Comparison of ENCODE assay signal across 8 mouse cellular contexts in genomic region chr7:127260309-127261111, GRCm38 (mm10). TPM values are rescaled to one million over a fixed set of nuclear protein-coding genes. Genes with fewer than 3 reads are reported as not detected.
A peak's percentile ranks its signal among the peaks of the same experiment; 100 is the strongest.
DNase-seq lines count a peak whose midpoint lies in the region; ATAC-seq and TF ChIP-seq lines count a peak whose summit lies in the region.

Gene Dctpp1, minus strand, starts transcription at chr7:127260709.

- H3K9ac ChIP-seq in CH12.LX (ENCODE audit: insufficient read depth, low read depth) = peak within 1 kb of the TSS; percentile 56
- peak within 1 kb of the TSS; percentile 70 for H3K9ac ChIP-seq in forebrain, embryonic 11.5 days (ENCODE audit: low read length)
- peak within 1 kb of the TSS; percentile 84 for H3K9ac ChIP-seq in heart, embryonic 16.5 days (ENCODE audit: low read length)
- H3K9ac ChIP-seq in liver, embryonic 15.5 days = peak within 1 kb of the TSS; percentile 62
- peak within 1 kb of the TSS; percentile 60 for H3K9ac ChIP-seq in neural tube, embryonic 12.5 days

- peak; percentile 94 for TF ChIP-seq RAD21 in CH12.LX (IDR thresholded peaks at IDR 0.05; ENCODE audit: low read depth, low read length)

- dilution Hi-C loops in CH12.LX (cut with MboI; ENCODE audit: extremely low pct_ligation_motif_present, extremely low pct_unique_long_range_greater_than_20kb, low sequenced_read_pairs) = no loop called here

- WGBS in forebrain, embryonic 11.5 days = under 1% methylated on average over 50 of the region's 50 CpGs
- WGBS in heart, embryonic 16.5 days = under 1% methylated on average over 50 of the region's 50 CpGs
- WGBS in liver, embryonic 15.5 days (ENCODE audit: insufficient replicate concordance) = under 1% methylated on average over 50 of the region's 50 CpGs
- WGBS in neural tube, embryonic 12.5 days = under 1% methylated on average over 50 of the region's 50 CpGs

- DNase-seq in CH12.LX (ENCODE audit: extremely low read depth) = peak; percentile 99
- DNase-seq in c-Kit-positive CD71-positive TER-119-negative erythroid progenitor cells, embryonic 14.5 days (ENCODE audit: low read depth) = peak; percentile 99
- DNase-seq in forebrain, embryonic 11.5 days (ENCODE audit: low spot score) = peak; percentile 97
- peak; percentile 98 to 99 for DNase-seq in kidney, postnatal 36 days
- peak; percentile 99 for DNase-seq in telencephalon, adult 2 months (ENCODE audit: low read depth, low spot score)

- TF ChIP-seq CTCF in CH12.LX (conservative IDR thresholded peaks at IDR 0.05 in 1 of 2, IDR thresholded peaks at IDR 0.05 in 1 of 2; ENCODE audit: low read depth in 2 of 2, low read length in 2 of 2) = peak; percentile 42 to 94

- H3K79me2 ChIP-seq in CH12.LX (replicated peaks; ENCODE audit: control insufficient read depth, extremely low read depth, insufficient read depth, poor library complexity, severe bottlenecking) = peaks cover 15% of the 10 kb centered on the region

- H3K27me3 ChIP-seq in CH12.LX (replicated peaks) = no peaks in the 10 kb centered on the region
- H3K27me3 ChIP-seq in forebrain, embryonic 11.5 days (ENCODE audit: control insufficient read depth, insufficient read depth, low read length) = no peaks in the 10 kb centered on the region
- H3K27me3 ChIP-seq in heart, embryonic 16.5 days (ENCODE audit: control insufficient read depth, insufficient read depth, low read length) = no peaks in the 10 kb centered on the region
- H3K27me3 ChIP-seq in liver, embryonic 15.5 days = no peaks in the 10 kb centered on the region
- no peaks in the 10 kb centered on the region for H3K27me3 ChIP-seq in neural tube, embryonic 12.5 days (replicated peaks)

- in situ Hi-C loops in CH12.LX (cut with MboI; ENCODE audit: low pct_ligation_motif_present, low pct_unique_long_range_greater_than_20kb, low sequenced_read_pairs) = loop anchor here (10.0 kb wide), 1 partner anchor 74 kb away; no protein-coding TSS in a partner anchor

- H3K4me3 ChIP-seq in CH12.LX (replicated peaks in 1 of 3; ENCODE audit: low read depth in 2 of 3, low read length in 2 of 3, poor library complexity in 1 of 3) = peak within 1 kb of the TSS; percentile 66 to 76 (median 66)
- peak within 1 kb of the TSS; percentile 68 for H3K4me3 ChIP-seq in forebrain, embryonic 11.5 days (ENCODE audit: low read depth, low read length)
- peak within 1 kb of the TSS; percentile 80 for H3K4me3 ChIP-seq in heart, embryonic 16.5 days (ENCODE audit: low read length)
- H3K4me3 ChIP-seq in liver, embryonic 15.5 days (replicated peaks) = peak within 1 kb of the TSS; percentile 68
- H3K4me3 ChIP-seq in neural tube, embryonic 12.5 days = peak within 1 kb of the TSS; percentile 59

- peaks cover 19 to 35% of the 10 kb centered on the region in 2 experiments for H3K36me3 ChIP-seq in CH12.LX (replicated peaks in 1 of 2; ENCODE audit: control insufficient read depth in 1 of 2, insufficient read depth in 1 of 2, low read length in 1 of 2)
- no peaks in the 10 kb centered on the region; the same call in 1 of the 2 replicates for H3K36me3 ChIP-seq in forebrain, embryonic 11.5 days (ENCODE audit: control insufficient read depth, insufficient read depth, low read length)
- H3K36me3 ChIP-seq in heart, embryonic 16.5 days (ENCODE audit: control insufficient read depth, insufficient read depth) = no peaks in the 10 kb centered on the region
- peaks cover 16% of the 10 kb centered on the region for H3K36me3 ChIP-seq in liver, embryonic 15.5 days (replicated peaks)
- peaks cover 9% of the 10 kb centered on the region for H3K36me3 ChIP-seq in neural tube, embryonic 12.5 days

- ATAC-seq in forebrain, embryonic 11.5 days (replicated peaks; ENCODE audit: low FRiP score) = peak; percentile 99
- ATAC-seq in heart, embryonic 16.5 days (replicated peaks; ENCODE audit: extremely low read depth, insufficient read depth, low FRiP score) = peak; percentile 99
- ATAC-seq in liver, embryonic 15.5 days (ENCODE audit: insufficient read depth) = peak; percentile 94
- ATAC-seq in neural tube, embryonic 12.5 days (ENCODE audit: low FRiP score, low read depth) = peak; percentile 98

- TF ChIP-seq EP300 in CH12.LX (IDR thresholded peaks at IDR 0.05; ENCODE audit: low read length) = no peak

- no peaks in the 10 kb centered on the region for H3K9me3 ChIP-seq in CH12.LX (replicated peaks; ENCODE audit: low read length)
- no peaks in the 10 kb centered on the region for H3K9me3 ChIP-seq in forebrain, embryonic 11.5 days (ENCODE audit: control insufficient read depth, low read length)
- peaks cover 3% of the 10 kb centered on the region; the same call in 1 of the 2 replicates for H3K9me3 ChIP-seq in heart, embryonic 16.5 days (replicated peaks; ENCODE audit: control insufficient read depth, low read length)
- H3K9me3 ChIP-seq in liver, embryonic 15.5 days (replicated peaks) = no peaks in the 10 kb centered on the region
- no peaks in the 10 kb centered on the region for H3K9me3 ChIP-seq in neural tube, embryonic 12.5 days

- no peak within 1 kb of the TSS for H3K27ac ChIP-seq in CH12.LX (ENCODE audit: insufficient read depth, low read depth)
- H3K27ac ChIP-seq in forebrain, embryonic 11.5 days (ENCODE audit: low read depth, low read length) = no peak within 1 kb of the TSS
- 0 out of 2 replicates have a peak within 1 kb of the TSS, but pooled peaks have one; percentile 41 for H3K27ac ChIP-seq in heart, embryonic 16.5 days (ENCODE audit: low read length)
- H3K27ac ChIP-seq in liver, embryonic 15.5 days (replicated peaks) = peak within 1 kb of the TSS; percentile 69
- H3K27ac ChIP-seq in neural tube, embryonic 12.5 days = no peak within 1 kb of the TSS

- peaks cover 9 to 36% of the 10 kb centered on the region in 2 experiments; a peak in 3 of 4 replicates for H3K4me1 ChIP-seq in CH12.LX (ENCODE audit: control insufficient read depth in 1 of 2, insufficient read depth in 2 of 2)
- peaks cover 7% of the 10 kb centered on the region for H3K4me1 ChIP-seq in forebrain, embryonic 11.5 days (replicated peaks; ENCODE audit: control insufficient read depth, insufficient read depth, low read length)
- peaks cover 4% of the 10 kb centered on the region; the same call in 1 of the 2 replicates for H3K4me1 ChIP-seq in heart, embryonic 16.5 days (ENCODE audit: control insufficient read depth, insufficient read depth, low read length)
- H3K4me1 ChIP-seq in liver, embryonic 15.5 days (replicated peaks) = peaks cover 67% of the 10 kb centered on the region
- peaks cover 10% of the 10 kb centered on the region for H3K4me1 ChIP-seq in neural tube, embryonic 12.5 days

- H3K4me2 ChIP-seq in CH12.LX (ENCODE audit: insufficient read depth, low read depth, poor library complexity, severe bottlenecking) = peak within 1 kb of the TSS; percentile 64
- H3K4me2 ChIP-seq in forebrain, embryonic 11.5 days (ENCODE audit: low read depth, low read length, severe bottlenecking) = peak within 1 kb of the TSS; percentile 70
- H3K4me2 ChIP-seq in heart, embryonic 16.5 days (ENCODE audit: low read depth, low read length) = peak within 1 kb of the TSS; percentile 87
- peak within 1 kb of the TSS; percentile 84 for H3K4me2 ChIP-seq in liver, embryonic 15.5 days
- H3K4me2 ChIP-seq in neural tube, embryonic 12.5 days (replicated peaks) = peak within 1 kb of the TSS; percentile 73

- peak; percentile 88 for TF ChIP-seq POLR2A in CH12.LX (IDR thresholded peaks at IDR 0.05; ENCODE audit: low read depth, low read length)

TF ChIP-seq in CH12.LX, 34 proteins besides CTCF, POLR2A, EP300 and RAD21 (continues in another document):
- TF ChIP-seq SMC3 (IDR thresholded peaks at IDR 0.05; ENCODE audit: low read depth, low read length) = peak; percentile 95
- no peak for TF ChIP-seq USF1 (IDR thresholded peaks at IDR 0.05; ENCODE audit: low read depth, low read length)
- peak; percentile 87 for TF ChIP-seq IRF4 (IDR thresholded peaks at IDR 0.05; ENCODE audit: low read depth, low read length)
- no peak for TF ChIP-seq ETS1 (conservative IDR thresholded peaks at IDR 0.05; ENCODE audit: low read depth, low read length)
- TF ChIP-seq JUND (conservative IDR thresholded peaks at IDR 0.05; ENCODE audit: low read depth, low read length) = peak; percentile 45
- TF ChIP-seq POLR2AphosphoS2 (IDR thresholded peaks at IDR 0.05; ENCODE audit: low read depth, low read length) = no peak
- no peak for TF ChIP-seq PAX5 (IDR thresholded peaks at IDR 0.05; ENCODE audit: low read length)
- TF ChIP-seq KAT2A (IDR thresholded peaks at IDR 0.05; ENCODE audit: insufficient replicate concordance, low read length) = 0 out of 2 replicates have a peak, but pooled peaks have one; percentile 44
- peak; percentile 69 for TF ChIP-seq BHLHE40 (IDR thresholded peaks at IDR 0.05; ENCODE audit: low read depth, low read length)
- peak; percentile 93 for TF ChIP-seq ELF1 (IDR thresholded peaks at IDR 0.05; ENCODE audit: low read depth, low read length)
- TF ChIP-seq ZC3H11A (IDR thresholded peaks at IDR 0.05; ENCODE audit: low read depth, low read length) = peak; percentile 52; the same call in 1 of the 2 replicates
- no peak; the same call in 1 of the 2 replicates for TF ChIP-seq ZMIZ1 (IDR thresholded peaks at IDR 0.05; ENCODE audit: low read depth, low read length)
- no peak for TF ChIP-seq RCOR1 (conservative IDR thresholded peaks at IDR 0.05; ENCODE audit: low read depth, low read length)
- TF ChIP-seq ZNF384 (IDR thresholded peaks at IDR 0.05; ENCODE audit: low read depth, low read length) = no peak
- peak; percentile 77 for TF ChIP-seq HCFC1 (IDR thresholded peaks at IDR 0.05; ENCODE audit: low read depth, low read length)
- peak; percentile 96 for TF ChIP-seq MYC (IDR thresholded peaks at IDR 0.05; ENCODE audit: low read depth, low read length)
- TF ChIP-seq CHD2 (IDR thresholded peaks at IDR 0.05; ENCODE audit: low read length) = peak; percentile 73
- peak; percentile 49; the same call in 1 of the 2 replicates for TF ChIP-seq TCF12 (IDR thresholded peaks at IDR 0.05; ENCODE audit: low read depth, low read length)
- no peak for TF ChIP-seq MAFK (IDR thresholded peaks at IDR 0.05; ENCODE audit: insufficient replicate concordance, low read length)
- TF ChIP-seq UBTF (IDR thresholded peaks at IDR 0.05; ENCODE audit: low read depth, low read length) = no peak
- TF ChIP-seq USF2 (conservative IDR thresholded peaks at IDR 0.05; ENCODE audit: low read depth, low read length) = no peak
- 0 out of 2 replicates have a peak, but pooled peaks have one; percentile 34 for TF ChIP-seq TBP (conservative IDR thresholded peaks at IDR 0.05; ENCODE audit: low read depth, low read length)

RNA-seq across cellular contexts. Expression of gene Dctpp1, which starts in this region (rescaled TPM):
- total RNA-seq in CH12.LX (2012; rRNA removed) (296 and 352 TPM in 2 replicates), CH12.LX (2014; rRNA removed) (197 and 221 TPM in 2 replicates)
- 197 and 210 TPM in 2 replicates for polyA plus RNA-seq in CH12.LX (2012; ENCODE audit: insufficient read length, low read depth)
- 265 and 279 TPM in 2 replicates for polyA plus RNA-seq in forebrain, embryonic 11.5 days (2014; fragmentation: Nextera tagmentation; extraction: Ambion mirVana)
- 129 and 142 TPM in 2 replicates for polyA plus RNA-seq in heart, embryonic 16.5 days (2015; fragmentation: Nextera tagmentation; extraction: Ambion mirVana)
- polyA plus RNA-seq in liver, embryonic 15.5 days (2015; fragmentation: Nextera tagmentation; extraction: Ambion mirVana) = 74.2 and 84.8 TPM in 2 replicates
- 130 and 144 TPM in 2 replicates for polyA plus RNA-seq in neural tube, embryonic 12.5 days (2016; fragmentation: Nextera tagmentation; extraction: Ambion mirVana)

Comparison
In these comparisons a context has a peak if more than half of its experiments do, and no peak if none do; other contexts are left out.
1. H3K27ac ChIP-seq: peak in heart, embryonic 16.5 days (single experiment) and liver, embryonic 15.5 days (single experiment); none in CH12.LX (single experiment), forebrain, embryonic 11.5 days (single experiment) and neural tube, embryonic 12.5 days (single experiment).
2. Peak in every context shown above with its lines, with median percentiles within 50 percentile points of each other: DNase-seq, H3K4me2 ChIP-seq, H3K4me3 ChIP-seq, H3K9ac ChIP-seq and ATAC-seq.